Mouse (Mus musculus) liver, postnatal 0 days (tissue): ENCODE data around the gene Daw1. TPM values are rescaled to one million over a fixed set of nuclear protein-coding genes. Genes with fewer than 3 reads are reported as not detected.

Experiments
- ATAC-seq: fragments of 200-750 bp; cut with Nextera tagmentation; 2 replicates; pipeline ENCODE4 v1.8.0; 2017; ENCODE audit warnings: mild to moderate bottlenecking, moderate library complexity
- DNase-seq: peaks from one replicate; pipeline ENCODE4 v3.0.0-alpha.2; 2016
- H3K27ac ChIP-seq: fragments of 300-500 bp; sonication (generic); 2 replicates; pipeline ENCODE4 v1.5.1; 2014; ENCODE audit warnings: antibody characterized with exemption, moderate library complexity, mild to moderate bottlenecking, low read depth
- H3K27me3 ChIP-seq: fragments of 300-500 bp; sonication (generic); 2 replicates; pipeline ENCODE4 v1.6.1; 2014; ENCODE audit warnings: low read length, control low read depth, mixed read lengths; ENCODE audit not compliant: insufficient read depth
- H3K36me3 ChIP-seq: fragments of 300-500 bp; sonication (generic); replicated peaks from 2 replicates; pipeline ENCODE4 v1.6.1; 2014; ENCODE audit warnings: mild to moderate bottlenecking, control low read depth, low read length, moderate library complexity, mixed read lengths; ENCODE audit not compliant: insufficient read depth
- H3K4me1 ChIP-seq: fragments of 300-500 bp; sonication (generic); 2 replicates; pipeline ENCODE4 v1.6.1; 2014; ENCODE audit warnings: antibody characterized with exemption, mild to moderate bottlenecking, control low read depth; ENCODE audit not compliant: insufficient read depth
- H3K4me2 ChIP-seq: fragments of 300-500 bp; sonication (generic); 2 replicates; pipeline ENCODE4 v1.6.1; 2014; ENCODE audit warnings: low read depth, mild to moderate bottlenecking, low read length, moderate library complexity, mixed read lengths
- H3K4me3 ChIP-seq: fragments of 300-500 bp; sonication (generic); 2 replicates; pipeline ENCODE4 v1.5.1; 2014; ENCODE audit warnings: low read depth, low read length
- H3K9ac ChIP-seq: fragments of 300-500 bp; sonication (generic); replicated peaks from 2 replicates; pipeline ENCODE4 v1.6.1; 2014; ENCODE audit warnings: mild to moderate bottlenecking, moderate library complexity
- H3K9me3 ChIP-seq: fragments of 300-500 bp; sonication (generic); 2 replicates; pipeline ENCODE4 v1.6.1; 2016; ENCODE audit warnings: mild to moderate bottlenecking, control low read depth, low read length, mixed read lengths
- CTCF ChIP-seq: sonication (generic); IDR thresholded peaks from 2 replicates; pipeline ENCODE4 v1.5.1; 2016; ENCODE audit warnings: antibody characterized with exemption, low read depth
- EP300 ChIP-seq: IDR thresholded peaks from 2 replicates; pipeline ENCODE4 v1.6.1; 2016; ENCODE audit warnings: antibody characterized with exemption, low read depth, mild to moderate bottlenecking
- WGBS: fragments of 180-500 bp; shearing (Covaris S2); extraction: QIAGEN DNeasy Blood & Tissue Kit; methylation state at CpG from one replicate; pipeline ENCODE4 v1.1.7; 2014; ENCODE audit not compliant: insufficient replicate concordance; 5-methylcytosine and 5-hydroxymethylcytosine counted together
- polyA plus RNA-seq: library from polyadenylated mRNA; unstranded; fragments of >200 nt; fragmentation: Nextera tagmentation; extraction: Ambion mirVana; gene quantifications from 2 replicates; pipeline ENCODE4 v1.2.1, GENCODE M21; 2015

The Daw1 gene
- polyA plus RNA-seq, 1 experiment from 2014 or later: not detected

- ATAC-seq (no peak), DNase-seq (no peak)
- TF ChIP-seq CTCF (no peak), EP300 (no peak)
- Histone ChIP-seq H3K9me3 (no peaks in the 10 kb centered on the region), H3K27me3 (no peaks in the 10 kb centered on the region), H3K4me2 (no peak overlapping the region), H3K4me1 (no peaks in the 10 kb centered on the region), H3K27ac (no peak overlapping the region), H3K4me3 (no peak overlapping the region), H3K9ac (no peak overlapping the region), H3K36me3 (no peaks in the 10 kb centered on the region)
These were observed 39.6 kb upstream of the Daw1 start for GRCm38 (mm10) chr1:83119903-83120302.

- Histone ChIP-seq H3K27ac (no peak overlapping the region), H3K27me3 (no peaks in the 10 kb centered on the region), H3K9me3 (no peaks in the 10 kb centered on the region), H3K9ac (no peak overlapping the region), H3K36me3 (no peaks in the 10 kb centered on the region), H3K4me3 (no peak overlapping the region), H3K4me2 (no peak overlapping the region), H3K4me1 (no peaks in the 10 kb centered on the region)
- 58% methylated on average over 3 of the region's 3 CpGs for WGBS
- no peak for TF ChIP-seq CTCF
- TF ChIP-seq EP300: no peak
- ATAC-seq (no peak), DNase-seq (no peak)
These were observed 39.2 kb upstream of the Daw1 start for GRCm38 (mm10) chr1:83120312-83120711.

DNA sequence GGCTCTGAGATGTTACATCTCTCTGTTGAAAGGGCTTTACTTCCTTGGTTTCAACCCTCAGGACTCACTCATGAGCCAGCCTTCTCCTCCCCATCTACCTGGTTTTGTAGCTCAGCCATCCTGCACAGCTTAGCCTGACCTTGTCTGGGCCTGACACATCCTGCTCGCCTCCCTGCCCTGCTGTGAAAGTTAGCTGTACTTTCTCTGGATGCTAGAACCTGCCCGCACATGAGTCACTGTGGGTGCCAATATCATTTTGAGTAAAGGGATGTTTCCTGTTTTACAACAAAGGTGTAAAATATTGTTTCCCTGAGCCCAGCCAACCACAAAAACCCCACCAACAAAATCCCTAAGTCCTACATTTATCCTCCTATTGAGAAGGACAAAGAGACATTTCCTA lies 36.4 kb upstream of the Daw1 start:
- Histone ChIP-seq H3K9me3 (no peaks in the 10 kb centered on the region), H3K27ac (no peak overlapping the region), H3K36me3 (no peaks in the 10 kb centered on the region), H3K27me3 (no peaks in the 10 kb centered on the region), H3K4me2 (no peak overlapping the region), H3K4me1 (no peaks in the 10 kb centered on the region), H3K9ac (no peak overlapping the region), H3K4me3 (no peak overlapping the region)
- ATAC-seq: no peak
- DNase-seq: no peak
- 70% methylated on average over 2 of the region's 2 CpGs for WGBS
- TF ChIP-seq EP300 (no peak), CTCF (no peak)

- TF ChIP-seq EP300: no peak
- no peak for TF ChIP-seq CTCF
- ATAC-seq: no peak
- H3K4me3 ChIP-seq: no peak overlapping the region
These were observed 23.7 kb upstream of the Daw1 start for GRCm38 (mm10) chr1:83135829-83136228.

GRCm38 (mm10) chr1:83137847-83138246 lies 21.7 kb upstream of the Daw1 start:
- WGBS: 76% methylated on average over 8 of the region's 8 CpGs

More at GRCm38 (mm10) chr1:83135829-83136228, 23.7 kb upstream of the Daw1 start:
- H3K27ac ChIP-seq: no peak overlapping the region
- no peak overlapping the region for H3K9ac ChIP-seq
- no peak for DNase-seq
- H3K4me2 ChIP-seq: no peak overlapping the region
- no peaks in the 10 kb centered on the region for H3K27me3 ChIP-seq
- WGBS: 55% methylated on average over 7 of the region's 7 CpGs
- no peaks in the 10 kb centered on the region for H3K9me3 ChIP-seq
- H3K4me1 ChIP-seq: no peaks in the 10 kb centered on the region
- no peaks in the 10 kb centered on the region for H3K36me3 ChIP-seq

DNA sequence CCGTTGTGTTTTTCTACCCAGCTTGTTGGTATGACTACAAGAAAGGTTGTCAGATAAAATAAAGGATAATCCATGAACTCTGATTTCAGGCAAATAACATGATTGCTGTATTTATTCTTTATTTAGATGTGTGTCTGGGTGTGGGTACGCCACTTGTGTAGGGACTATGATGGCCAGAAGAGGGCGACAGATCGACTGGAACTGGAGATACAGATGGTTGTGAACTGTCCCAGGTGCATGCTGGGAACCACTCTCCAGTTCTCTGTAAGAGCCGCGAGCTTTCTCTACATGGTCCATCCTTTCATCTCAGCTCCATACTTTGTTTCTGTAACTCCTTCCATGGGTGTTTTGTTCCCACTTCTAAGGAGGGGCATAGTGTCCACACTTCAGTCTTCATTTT lies 20.8 kb upstream of the Daw1 start:
- Histone ChIP-seq H3K4me3 (no peak overlapping the region), H3K36me3 (no peaks in the 10 kb centered on the region), H3K4me2 (no peak overlapping the region), H3K9me3 (no peaks in the 10 kb centered on the region), H3K27ac (no peak overlapping the region), H3K27me3 (no peaks in the 10 kb centered on the region), H3K4me1 (no peaks in the 10 kb centered on the region), H3K9ac (no peak overlapping the region)
- TF ChIP-seq EP300: no peak
- TF ChIP-seq CTCF: no peak
- DNase-seq (no peak), ATAC-seq (no peak)
- WGBS: 79% methylated on average over 6 of the region's 6 CpGs

More at GRCm38 (mm10) chr1:83137847-83138246, 21.7 kb upstream of the Daw1 start:
- Histone ChIP-seq H3K4me3 (no peak overlapping the region), H3K27ac (no peak overlapping the region), H3K9ac (no peak overlapping the region), H3K9me3 (no peaks in the 10 kb centered on the region), H3K27me3 (no peaks in the 10 kb centered on the region), H3K4me1 (no peaks in the 10 kb centered on the region), H3K4me2 (no peak overlapping the region), H3K36me3 (no peaks in the 10 kb centered on the region)
- TF ChIP-seq EP300 (no peak), CTCF (no peak)
- ATAC-seq (no peak), DNase-seq (no peak)

GRCm38 (mm10) chr1:83141510-83141909 lies 18.0 kb upstream of the Daw1 start:
- no peak for ATAC-seq
- Histone ChIP-seq H3K9ac (no peak overlapping the region), H3K36me3 (no peaks in the 10 kb centered on the region), H3K27me3 (no peaks in the 10 kb centered on the region), H3K27ac (no peak overlapping the region), H3K4me1 (no peaks in the 10 kb centered on the region), H3K9me3 (no peaks in the 10 kb centered on the region), H3K4me3 (no peak overlapping the region), H3K4me2 (no peak overlapping the region)
- WGBS: 78% methylated on average over 8 of the region's 8 CpGs
- DNase-seq: no peak
- no peak for TF ChIP-seq EP300
- TF ChIP-seq CTCF: no peak
